Mouse (Mus musculus): ENCODE results near the gene 6030445D17Rik. TPM values are rescaled to one million over a fixed set of nuclear protein-coding genes. Genes with fewer than 3 reads are reported as not detected.

6030445D17Rik gene
- polyA plus RNA-seq, 1 experiment = 0.31 TPM

DNA sequence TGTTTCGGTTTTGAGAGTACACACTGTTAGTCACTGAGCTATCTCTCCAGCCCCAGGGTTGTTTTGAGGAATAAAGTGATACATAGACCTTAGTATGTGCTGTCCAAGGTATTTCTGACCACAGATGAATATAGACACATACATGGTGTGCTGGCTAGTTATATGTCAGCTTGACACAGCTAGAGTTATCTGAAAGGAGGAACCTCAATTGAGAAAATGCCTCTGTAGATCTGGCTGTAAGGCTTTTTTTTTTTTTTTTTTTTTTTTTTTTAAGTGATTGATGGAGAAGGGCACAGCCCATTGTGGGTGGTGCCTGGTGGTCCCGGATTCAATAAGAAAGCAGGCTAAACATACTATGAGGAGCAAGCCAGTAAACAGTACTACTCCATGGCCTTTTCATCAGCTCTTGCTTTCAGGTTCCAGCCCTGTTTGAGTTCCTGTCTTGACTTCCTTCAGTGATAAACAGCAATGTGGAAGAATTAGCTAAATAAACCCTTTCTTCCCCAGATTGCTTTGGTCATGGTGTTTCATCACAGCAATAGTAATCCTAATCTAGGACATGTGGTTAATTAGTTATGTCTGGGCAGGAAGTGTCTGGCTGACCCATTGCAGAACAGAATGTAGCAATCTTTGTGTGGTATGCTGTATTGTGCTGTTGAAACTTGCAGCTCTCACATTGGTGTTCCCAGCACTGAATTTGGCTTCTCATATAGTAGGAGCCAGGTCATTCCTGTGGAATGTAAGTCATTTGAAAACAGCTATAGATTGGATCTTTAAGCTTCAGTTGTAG lies 43.6 kb downstream of the 6030445D17Rik start:
- Histone ChIP-seq H3K36me3 (ENCODE audit: control insufficient read depth, insufficient read depth, low read length) (no peaks in the 10 kb centered on the region), H3K4me3 (ENCODE audit: insufficient read depth, low read depth, low read length) (no peak overlapping the region), H3K4me1 (ENCODE audit: control insufficient read depth, insufficient read depth, low read length) (peaks cover 5% of the 10 kb centered on the region; the same call in 1 of the 2 replicates), H3K27me3 (replicated peaks; ENCODE audit: control insufficient read depth, insufficient read depth, low read length) (no peaks in the 10 kb centered on the region), H3K27ac (ENCODE audit: insufficient read depth, low read depth, low read length) (no peak overlapping the region)
- no peak for TF ChIP-seq POLR2A (IDR thresholded peaks at IDR 0.05; ENCODE audit: low read depth, low read length)
- WGBS = 31% methylated on average over 2 of the region's 2 CpGs
- DNase-seq = peak; percentile 23

DNA sequence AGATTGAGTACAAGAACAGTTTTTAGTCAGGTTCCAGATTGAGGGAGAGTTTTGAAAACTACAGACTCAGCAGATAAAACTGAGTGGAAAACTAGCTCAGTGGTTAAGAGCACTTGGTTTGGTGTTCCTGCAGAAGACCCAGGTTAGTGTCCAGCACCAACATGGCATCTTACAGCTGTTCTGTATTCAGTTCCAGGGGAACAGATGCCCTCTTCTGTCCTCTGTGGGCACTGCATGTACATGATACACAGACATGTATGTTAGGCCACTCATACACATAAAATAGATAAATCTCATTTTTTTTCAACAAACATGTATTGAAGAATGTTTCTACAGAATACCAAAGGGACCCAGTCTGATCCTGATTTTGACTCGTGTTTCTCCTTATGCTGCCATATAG lies 47.8 kb downstream of the 6030445D17Rik start:
- Histone ChIP-seq H3K4me1 (ENCODE audit: control insufficient read depth, insufficient read depth, low read length) (peaks cover 14% of the 10 kb centered on the region), H3K36me3 (ENCODE audit: control insufficient read depth, insufficient read depth, low read length) (no peaks in the 10 kb centered on the region), H3K4me3 (ENCODE audit: insufficient read depth, low read depth, low read length) (no peak overlapping the region), H3K27ac (ENCODE audit: insufficient read depth, low read depth, low read length) (no peak overlapping the region), H3K27me3 (replicated peaks; ENCODE audit: control insufficient read depth, insufficient read depth, low read length) (no peaks in the 10 kb centered on the region)
- WGBS = 85% methylated on average over 1 of the region's 1 CpGs
- peak; percentile 54 for TF ChIP-seq CTCF (conservative IDR thresholded peaks at IDR 0.05; ENCODE audit: insufficient read depth, insufficient read length, low read depth, low read length)
- no peak for TF ChIP-seq POLR2A (IDR thresholded peaks at IDR 0.05; ENCODE audit: low read depth, low read length)
- peak; percentile 39 for DNase-seq

DNA sequence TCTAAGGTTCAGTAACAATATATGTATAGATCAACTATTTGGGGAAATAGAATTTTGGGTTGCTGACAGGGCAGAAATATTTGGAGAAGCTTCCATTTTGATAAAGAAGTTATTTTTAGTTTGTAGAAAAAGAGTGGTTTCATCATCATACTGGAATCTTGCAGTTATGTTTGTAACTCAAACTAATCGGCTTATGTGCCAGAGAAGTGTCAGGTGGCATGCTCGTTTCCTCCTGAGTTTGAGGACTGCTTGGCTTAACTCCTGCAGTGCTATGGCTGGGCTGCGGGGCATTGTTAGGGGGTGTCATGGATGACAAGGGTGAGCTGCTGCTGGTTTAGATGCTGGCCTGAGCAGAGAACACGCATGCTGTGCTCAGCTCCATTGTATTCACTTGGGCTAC lies 49.7 kb downstream of the 6030445D17Rik start:
- Histone ChIP-seq H3K4me1 (ENCODE audit: control insufficient read depth, insufficient read depth, low read length) (peaks cover 9% of the 10 kb centered on the region), H3K36me3 (ENCODE audit: control insufficient read depth, insufficient read depth, low read length) (no peaks in the 10 kb centered on the region), H3K4me3 (ENCODE audit: insufficient read depth, low read depth, low read length) (no peak overlapping the region), H3K27me3 (replicated peaks; ENCODE audit: control insufficient read depth, insufficient read depth, low read length) (no peaks in the 10 kb centered on the region), H3K27ac (ENCODE audit: insufficient read depth, low read depth, low read length) (no peak overlapping the region)
- TF ChIP-seq POLR2A (IDR thresholded peaks at IDR 0.05; ENCODE audit: low read depth, low read length) (no peak), CTCF (conservative IDR thresholded peaks at IDR 0.05; ENCODE audit: insufficient read depth, insufficient read length, low read depth, low read length) (no peak)
- WGBS = 37% methylated on average over 4 of the region's 4 CpGs
- DNase-seq = peak; percentile 15

DNA sequence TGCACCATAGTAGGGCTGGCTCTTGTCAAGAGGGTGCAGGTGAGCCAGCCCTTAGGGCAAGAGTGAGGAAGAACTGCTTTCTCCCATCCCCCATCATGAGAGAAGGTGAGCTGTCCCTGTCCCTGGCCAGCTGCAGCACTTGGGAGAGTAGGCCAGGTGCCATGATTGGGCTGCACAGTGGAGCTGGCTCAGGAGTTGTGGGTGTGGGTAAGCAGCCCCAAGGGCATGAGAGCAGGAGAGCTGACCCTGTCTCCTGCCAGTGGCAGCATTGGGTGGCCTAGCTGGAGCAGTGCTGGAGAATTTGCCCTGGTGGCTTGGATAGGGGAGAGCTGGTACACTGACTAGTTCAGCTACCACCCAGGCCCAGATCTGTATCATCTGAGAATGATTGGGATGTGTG lies 50.9 kb downstream of the 6030445D17Rik start:
- no peak for TF ChIP-seq POLR2A (IDR thresholded peaks at IDR 0.05; ENCODE audit: low read depth, low read length)
- TF ChIP-seq CTCF (conservative IDR thresholded peaks at IDR 0.05; ENCODE audit: insufficient read depth, insufficient read length, low read depth, low read length) = no peak
- H3K4me1 ChIP-seq (ENCODE audit: control insufficient read depth, insufficient read depth, low read length) = peaks cover 9% of the 10 kb centered on the region
- H3K27ac ChIP-seq (ENCODE audit: insufficient read depth, low read depth, low read length) = no peak overlapping the region
- no peak overlapping the region for H3K4me3 ChIP-seq (ENCODE audit: insufficient read depth, low read depth, low read length)
- no peaks in the 10 kb centered on the region for H3K27me3 ChIP-seq (replicated peaks; ENCODE audit: control insufficient read depth, insufficient read depth, low read length)
- no peaks in the 10 kb centered on the region for H3K36me3 ChIP-seq (ENCODE audit: control insufficient read depth, insufficient read depth, low read length)
- DNase-seq = peak; percentile 30

Other genes with a start within 250 kb of the 6030445D17Rik start
- gene Tcea3, start 214.5 kb upstream of the 6030445D17Rik start, polyA plus RNA-seq (2012; rRNA removed) = 29.9 and 50.8 TPM in 2 replicates
- 10.7 and 10.9 TPM in 2 replicates for gene Zfp46, start 177.6 kb upstream of the 6030445D17Rik start, polyA plus RNA-seq (2012; rRNA removed)
- gene Hnrnpr, start 151.3 kb upstream of the 6030445D17Rik start, polyA plus RNA-seq (2012; rRNA removed) = 9.9 and 14.0 TPM in 2 replicates
- gene Htr1d, start 38.7 kb upstream of the 6030445D17Rik start, polyA plus RNA-seq (2012; rRNA removed) = not detected in 2 replicates
- 12.5 and 13.2 TPM in 2 replicates for gene Luzp1, start 7.5 kb downstream of the 6030445D17Rik start, polyA plus RNA-seq (2012; rRNA removed)
- gene Kdm1a, start 140.5 kb downstream of the 6030445D17Rik start, polyA plus RNA-seq (2012; rRNA removed) = 21.0 and 21.1 TPM in 2 replicates
- gene Tex46, start 148.2 kb downstream of the 6030445D17Rik start, polyA plus RNA-seq (2012; rRNA removed) = not detected in 2 replicates
- gene Lactbl1, start 160.4 kb downstream of the 6030445D17Rik start, polyA plus RNA-seq (2012; rRNA removed) = not detected in 2 replicates